Mouse (Mus musculus) left cerebral cortex, adult 8-10 months (tissue): ENCODE data around the gene Rpap1. TPM values are rescaled to one million over a fixed set of nuclear protein-coding genes. Genes with fewer than 3 reads are reported as not detected.

Experiments used
- DNase-seq, 2 experiments: peaks; one replicate each; pipeline ENCODE4 v3.0.0; 2022; ENCODE audit warnings: low spot score in 2 of 2
- total RNA-seq, 4 experiments: library from RNA; stranded (reverse); gene quantifications; 2 replicates each; pipeline ENCODE4 v1.2.4; 2022

The Rpap1 gene
- total RNA-seq, 4 experiments from 2014 or later, result 18.8 to 21.2 (median 20.4) TPM

DNA sequence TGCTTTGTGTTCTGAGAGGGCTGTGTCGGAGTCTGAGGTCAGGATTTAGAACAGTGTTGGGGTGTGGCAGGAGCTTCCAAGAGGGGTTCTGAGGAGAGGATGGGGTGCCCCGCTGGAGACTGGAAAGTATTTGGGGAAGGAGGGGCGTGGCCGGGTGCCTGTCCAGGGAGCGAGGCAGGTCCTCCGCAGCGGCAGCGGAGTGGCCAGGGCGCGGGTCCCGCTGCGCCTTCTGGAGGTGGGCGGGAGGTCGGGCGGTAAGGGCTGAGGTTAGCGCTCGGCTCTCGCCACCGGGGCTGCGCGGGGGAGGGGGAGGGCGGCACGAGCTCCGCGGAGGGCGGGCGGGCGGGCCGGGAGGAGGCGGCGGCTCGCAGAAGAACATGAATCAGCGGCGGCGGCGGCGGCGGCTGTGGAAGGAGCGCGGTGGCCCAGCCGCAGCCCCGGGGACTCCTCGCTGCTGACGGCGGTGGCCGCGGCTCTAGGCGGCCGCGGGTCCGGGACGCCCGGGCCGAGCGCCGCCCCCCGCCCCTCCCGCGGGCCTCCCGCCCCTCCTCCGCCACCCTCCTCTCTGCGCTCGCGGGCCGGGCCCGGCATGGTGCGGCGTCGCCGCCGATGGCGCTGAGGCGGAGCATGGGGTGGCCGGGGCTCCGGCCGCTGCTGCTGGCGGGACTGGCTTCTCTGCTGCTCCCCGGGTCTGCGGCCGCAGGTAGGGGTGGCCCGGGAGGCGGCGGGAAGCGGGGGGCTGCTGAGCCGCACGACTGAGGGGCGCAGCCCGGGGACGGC lies 12.0 kb upstream of the Rpap1 start:
- DNase-seq, result no peak

DNA sequence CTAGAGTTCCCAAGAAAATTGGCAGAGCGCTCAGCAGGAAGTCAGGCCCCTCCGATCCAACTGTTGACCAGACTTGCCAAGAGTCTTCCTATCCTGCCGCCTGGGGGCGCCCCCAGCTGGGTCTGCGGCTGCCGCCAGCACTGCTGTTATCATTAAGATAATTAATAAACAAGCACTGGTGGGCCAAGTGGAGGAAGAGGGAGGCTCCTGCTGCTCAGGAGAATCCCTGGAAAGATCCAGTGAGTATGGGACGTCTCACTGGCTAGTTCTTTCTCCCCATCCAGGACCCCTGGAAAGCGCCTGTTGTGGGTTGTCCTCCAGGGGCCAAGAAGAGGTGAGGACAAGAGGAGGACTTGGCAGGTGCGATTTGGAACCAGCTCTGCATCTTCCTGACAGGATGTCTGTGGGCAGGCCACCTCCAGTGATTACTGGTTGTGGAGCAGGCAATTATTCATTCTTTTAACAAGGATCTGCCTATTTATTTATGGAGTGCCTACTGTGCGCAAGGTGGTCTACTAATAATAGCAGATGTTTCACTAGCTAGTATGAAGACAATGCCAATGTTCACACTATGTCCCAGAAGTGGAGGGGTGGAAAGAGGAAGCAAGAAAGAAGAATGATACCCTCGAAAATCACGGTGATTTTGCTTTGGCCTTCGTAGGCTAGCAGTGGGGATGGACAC lies 11.1 kb upstream of the Rpap1 start:
- DNase-seq, result no peak

DNA sequence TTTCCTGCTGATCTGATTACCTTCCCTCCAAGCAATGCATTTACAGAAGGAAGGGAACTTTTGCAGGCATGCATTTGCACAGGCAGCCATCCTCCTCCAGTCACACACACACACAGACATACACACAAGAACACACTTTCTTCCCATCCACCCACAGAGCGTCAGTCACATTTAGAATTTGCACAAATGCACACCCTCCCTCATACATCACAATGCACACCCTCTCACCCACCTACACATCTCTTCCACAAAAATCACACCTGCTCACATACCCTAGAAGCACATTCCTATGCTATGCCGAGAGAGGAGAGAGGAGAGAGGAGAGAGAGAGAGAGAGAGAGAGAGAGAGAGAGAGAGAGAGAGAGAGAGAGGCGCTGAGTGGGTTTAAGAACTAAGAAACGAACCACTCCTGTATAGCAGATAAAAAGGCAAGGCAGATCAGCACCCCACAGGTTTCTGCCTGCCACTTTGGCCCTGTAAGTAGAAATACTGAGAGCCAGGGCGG lies 10.0 kb upstream of the Rpap1 start, which contains the start of gene Tyro3:
TSS of gene Tyro3 (plus strand) at position 455 of the 505 bp plus-strand sequence.
- DNase-seq, result peak in 1 of 2 experiments; percentile 83

DNA sequence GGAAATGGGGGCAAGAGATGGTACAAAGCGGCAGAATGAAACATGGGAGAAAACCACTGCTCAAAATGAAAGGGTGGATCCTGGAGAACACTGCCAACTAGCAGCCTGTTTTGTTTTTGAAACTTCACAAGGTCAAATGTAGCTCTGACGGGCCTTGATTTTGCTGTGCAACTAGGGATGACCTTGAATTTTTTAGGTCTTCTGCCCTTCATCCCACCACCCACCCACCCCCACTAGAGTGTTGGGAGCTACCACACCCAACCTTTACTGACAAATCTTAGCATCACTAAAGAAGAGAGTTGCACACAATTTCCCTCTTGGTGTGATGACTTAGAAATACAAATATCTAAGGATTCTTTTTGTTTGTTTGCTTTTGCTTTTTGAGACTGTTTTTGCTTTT lies 2.7 kb upstream of the Rpap1 start:
- no peak for DNase-seq

DNA sequence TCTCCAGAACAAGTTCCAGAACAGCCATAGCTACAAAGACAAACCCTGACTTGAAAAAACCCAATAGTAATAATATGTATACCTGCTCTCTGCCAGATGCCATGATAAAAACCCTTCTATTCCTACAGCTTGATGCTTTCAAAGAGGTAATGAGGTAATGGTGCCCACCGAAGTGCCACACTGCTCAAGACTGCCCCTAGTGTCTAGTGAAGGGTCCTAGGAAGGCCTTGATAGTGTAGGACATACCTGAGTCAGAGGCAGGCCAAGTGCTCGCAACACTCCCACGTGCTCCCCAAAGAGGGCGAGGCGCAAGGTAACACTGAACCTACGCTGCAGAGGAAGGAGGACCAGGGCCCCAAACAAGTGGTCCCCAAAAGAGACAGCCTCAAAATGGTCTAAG lies 20.1 kb downstream of the Rpap1 start:
- DNase-seq, result no peak

DNA sequence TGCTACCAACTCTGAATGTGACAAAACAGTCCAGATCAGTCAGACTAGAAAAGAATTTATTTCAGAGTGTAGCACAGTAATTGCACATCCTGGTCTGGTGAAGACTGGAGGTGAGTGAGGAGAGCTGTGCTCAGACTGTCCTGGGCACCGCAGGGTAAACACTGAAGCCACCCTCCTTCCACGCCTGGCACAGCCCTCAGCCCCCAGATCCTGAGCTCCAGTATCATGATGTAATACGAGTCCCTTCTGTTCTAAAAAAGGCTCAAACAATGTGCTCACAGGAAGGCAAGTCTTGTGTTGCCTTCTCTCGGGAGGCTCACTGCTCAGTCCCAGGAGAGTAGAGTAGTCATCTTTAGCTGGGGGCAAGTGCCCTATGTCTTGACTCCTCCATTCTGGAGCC lies 23.4 kb downstream of the Rpap1 start:
- no peak for DNase-seq

DNA sequence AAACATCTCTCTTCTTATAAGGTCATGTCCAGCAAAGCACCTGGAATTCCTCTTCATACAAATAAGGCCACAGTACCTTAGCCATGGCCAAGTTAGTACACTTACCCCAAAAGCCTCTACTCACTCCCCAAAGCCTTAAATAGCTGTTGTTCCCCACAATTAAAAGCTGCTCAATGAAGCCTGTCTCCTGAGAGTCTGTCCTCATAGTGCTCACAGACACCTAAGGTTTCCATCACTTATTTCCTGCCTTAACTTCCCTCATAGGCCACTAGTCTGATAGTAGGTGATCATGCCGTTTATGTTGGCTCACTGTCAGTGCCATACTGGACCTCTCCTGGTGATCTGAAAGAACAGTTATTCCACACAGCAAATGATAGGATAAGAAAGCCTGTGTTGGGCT lies 25.1 kb downstream of the Rpap1 start:
- DNase-seq, result no peak

DNA sequence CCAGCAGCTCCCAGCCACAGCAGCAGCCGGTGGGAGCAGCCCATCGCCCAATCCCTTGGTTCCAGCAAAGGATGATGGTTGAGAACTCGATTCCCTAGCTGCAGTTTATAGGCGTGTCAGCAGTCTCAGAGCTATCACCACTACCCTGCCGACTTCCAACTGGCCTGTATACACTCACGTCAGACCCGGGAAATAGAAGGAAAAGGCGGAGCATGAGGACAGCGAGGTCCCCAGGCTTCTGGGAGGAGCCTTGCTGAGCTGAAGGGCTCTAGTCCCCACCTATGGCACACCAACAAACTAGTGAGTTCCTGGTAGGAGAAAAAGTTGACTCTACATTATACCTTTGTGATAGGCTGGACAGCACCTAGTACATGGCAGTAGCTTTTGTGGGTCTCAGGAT lies 27.1 kb downstream of the Rpap1 start, which contains the start of gene Ltk:
TSS of gene Ltk (minus strand) at position 181 of the 400 bp plus-strand sequence.
- no peak for DNase-seq

DNA sequence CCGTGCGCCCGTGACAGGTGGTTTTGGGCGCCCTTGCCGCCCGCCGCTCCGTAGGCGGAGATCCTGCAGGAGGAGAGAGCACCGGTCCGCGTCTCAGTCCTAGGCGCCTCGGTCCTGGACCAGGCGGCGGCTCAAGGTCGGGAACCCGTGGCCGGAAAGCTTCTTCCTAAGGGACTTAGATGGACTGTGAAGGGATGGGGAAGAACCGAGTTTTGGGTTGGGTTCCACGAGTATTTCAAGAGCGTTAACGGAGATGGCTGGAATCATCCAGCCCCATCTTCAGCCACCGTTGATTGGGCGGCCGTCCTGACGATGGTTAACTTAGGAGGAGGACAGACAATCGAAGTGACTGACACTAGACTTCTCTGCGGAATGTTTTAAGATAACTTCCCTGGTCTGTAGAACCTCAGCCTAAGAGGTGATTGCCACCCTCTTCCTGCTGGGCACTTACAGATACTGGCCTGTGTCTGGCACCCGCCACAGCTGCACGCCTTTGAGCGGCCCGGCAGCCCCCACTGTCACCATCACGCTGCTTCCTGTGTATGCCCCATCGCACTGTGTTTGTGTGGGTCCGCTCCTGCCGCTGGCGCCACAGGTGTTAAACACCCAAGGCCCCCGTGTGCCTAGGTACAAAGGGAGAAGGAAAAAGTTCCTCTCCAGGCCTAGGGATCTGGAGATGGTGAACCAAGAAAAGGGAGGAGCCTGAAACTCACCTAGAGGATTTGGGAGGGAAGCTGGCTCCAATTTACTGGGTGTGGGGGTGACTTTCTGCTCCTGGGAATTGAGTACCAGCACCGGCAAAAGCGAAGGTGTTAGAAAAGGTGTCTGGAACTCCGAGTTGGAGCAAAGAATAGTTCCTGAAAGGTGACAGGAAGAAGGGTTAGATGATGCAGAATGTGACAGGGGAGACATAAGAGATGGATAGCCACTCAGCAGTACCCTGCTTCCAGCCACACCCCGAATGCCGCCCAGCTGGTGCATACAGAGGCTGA lies 28.2 kb downstream of the Rpap1 start:
- DNase-seq, result no peak

DNA sequence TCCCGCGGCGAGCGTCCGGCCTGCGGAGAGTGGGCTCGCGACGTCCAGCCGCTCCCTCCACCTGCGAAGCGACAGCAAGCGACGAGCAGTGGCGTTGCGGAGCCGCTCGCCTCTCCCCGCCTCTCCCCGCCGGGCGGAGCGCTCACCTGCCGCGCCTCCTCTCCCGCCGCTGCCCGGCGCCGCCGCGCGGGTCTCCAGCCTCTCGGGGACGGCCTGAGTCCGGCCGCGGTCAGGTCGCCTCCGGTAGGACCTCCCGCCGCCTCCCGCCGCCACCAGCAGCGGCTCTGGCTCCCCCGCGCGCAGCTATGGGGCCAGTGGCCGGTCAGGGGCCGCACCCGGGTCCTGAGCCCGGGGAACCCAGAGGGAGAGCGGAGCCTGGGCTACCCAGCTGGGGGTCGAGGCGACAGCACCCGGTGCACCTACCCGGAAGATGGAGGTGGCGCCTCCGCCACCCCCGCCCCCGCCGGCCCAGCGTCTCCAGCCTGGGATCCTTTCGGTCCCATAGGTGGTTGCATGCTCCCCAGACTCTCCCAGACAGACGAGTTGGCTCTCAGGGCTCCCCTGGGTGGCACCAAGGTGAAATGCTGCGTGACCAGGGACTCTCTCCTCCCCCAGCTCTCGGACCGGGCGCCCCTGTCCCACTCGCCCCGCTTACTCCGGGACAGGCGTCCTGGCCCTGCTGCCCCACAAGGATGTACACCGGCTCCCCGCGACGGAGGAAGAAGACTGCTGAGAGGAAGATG lies 29.1 kb downstream of the Rpap1 start:
- no peak for DNase-seq

DNA sequence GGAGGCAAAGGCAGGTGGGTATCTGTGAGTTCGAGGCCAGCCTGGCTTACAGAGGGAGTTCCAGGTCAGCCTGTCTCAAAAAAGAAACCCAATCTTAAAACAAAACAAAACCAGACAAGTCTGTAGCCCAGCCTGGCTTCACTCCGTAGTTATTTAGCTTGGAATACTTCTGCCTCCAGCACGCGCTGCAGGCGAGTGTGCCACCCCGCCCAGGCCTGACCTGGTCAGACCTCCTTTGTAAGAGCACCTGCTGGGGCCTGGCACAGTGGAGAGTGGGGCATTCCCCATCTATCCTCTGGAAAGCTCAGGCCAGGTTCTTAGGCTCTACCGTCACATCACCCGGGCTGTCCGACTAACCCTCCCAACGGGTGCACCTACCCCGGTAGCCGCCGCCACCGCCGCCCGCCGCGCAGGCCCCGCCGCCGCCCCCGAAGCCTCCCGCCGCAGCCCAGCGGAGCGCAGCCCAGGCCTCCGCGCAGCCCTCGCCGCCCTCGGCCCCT lies 29.7 kb downstream of the Rpap1 start:
- no peak for DNase-seq

DNA sequence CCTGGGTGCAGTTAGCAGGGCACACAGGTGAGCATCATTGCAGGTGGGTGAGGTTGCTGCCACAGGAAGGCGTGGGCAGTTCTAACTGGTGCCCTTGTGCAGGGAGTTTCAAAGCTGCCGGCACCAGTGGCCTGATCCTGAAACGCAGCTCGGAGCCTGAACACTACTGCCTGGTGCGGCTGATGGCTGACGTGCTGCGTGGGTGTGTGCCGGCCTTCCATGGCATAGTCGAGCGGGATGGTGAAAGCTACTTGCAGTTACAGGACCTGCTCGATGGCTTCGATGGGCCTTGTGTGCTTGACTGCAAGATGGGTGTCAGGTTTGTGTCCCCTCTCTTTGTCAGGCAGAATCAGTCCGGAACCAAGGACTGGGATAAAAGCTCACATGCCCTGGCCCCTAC lies 38.1 kb downstream of the Rpap1 start:
- DNase-seq, result no peak

DNA sequence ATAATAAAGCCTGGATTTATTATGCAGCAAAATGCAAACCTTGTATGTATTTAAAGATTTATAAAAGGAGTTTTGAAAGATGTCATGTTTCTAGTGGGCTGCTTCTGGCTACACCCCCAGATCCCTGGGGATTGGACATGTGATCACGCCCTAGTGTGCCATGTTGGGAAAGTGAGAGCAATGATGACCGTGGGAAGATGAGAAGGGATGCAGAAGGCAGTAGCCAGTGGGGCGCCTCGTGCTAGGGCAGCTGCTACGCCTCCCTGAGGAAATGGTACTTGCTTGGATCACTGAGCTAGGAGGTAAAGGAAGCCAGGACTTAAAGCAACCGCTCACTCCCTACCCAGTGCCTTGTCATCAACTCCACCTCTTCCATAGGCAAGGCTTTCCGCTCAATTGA lies 39.8 kb downstream of the Rpap1 start:
- DNase-seq, result peak in 1 of 2 experiments; percentile 87

DNA sequence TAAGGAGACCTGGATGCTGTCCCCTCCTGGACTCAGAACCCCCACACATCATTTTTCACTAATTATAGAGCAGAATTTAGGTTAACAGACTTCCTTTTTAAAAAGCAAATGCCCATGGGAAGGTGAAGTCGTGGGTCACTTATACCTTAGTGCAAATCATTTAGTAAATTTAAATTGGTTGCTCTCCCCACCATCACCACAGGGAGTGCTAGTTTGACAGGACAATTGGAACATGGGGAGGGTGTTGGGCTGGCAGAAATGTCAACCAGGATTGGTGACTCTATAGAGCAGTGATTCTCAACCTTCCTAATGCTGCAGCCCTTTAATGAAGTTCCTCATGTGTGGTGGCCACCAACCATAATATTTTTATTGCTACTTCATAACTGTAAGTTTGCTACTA lies 42.1 kb downstream of the Rpap1 start:
- DNase-seq, result no peak

DNA sequence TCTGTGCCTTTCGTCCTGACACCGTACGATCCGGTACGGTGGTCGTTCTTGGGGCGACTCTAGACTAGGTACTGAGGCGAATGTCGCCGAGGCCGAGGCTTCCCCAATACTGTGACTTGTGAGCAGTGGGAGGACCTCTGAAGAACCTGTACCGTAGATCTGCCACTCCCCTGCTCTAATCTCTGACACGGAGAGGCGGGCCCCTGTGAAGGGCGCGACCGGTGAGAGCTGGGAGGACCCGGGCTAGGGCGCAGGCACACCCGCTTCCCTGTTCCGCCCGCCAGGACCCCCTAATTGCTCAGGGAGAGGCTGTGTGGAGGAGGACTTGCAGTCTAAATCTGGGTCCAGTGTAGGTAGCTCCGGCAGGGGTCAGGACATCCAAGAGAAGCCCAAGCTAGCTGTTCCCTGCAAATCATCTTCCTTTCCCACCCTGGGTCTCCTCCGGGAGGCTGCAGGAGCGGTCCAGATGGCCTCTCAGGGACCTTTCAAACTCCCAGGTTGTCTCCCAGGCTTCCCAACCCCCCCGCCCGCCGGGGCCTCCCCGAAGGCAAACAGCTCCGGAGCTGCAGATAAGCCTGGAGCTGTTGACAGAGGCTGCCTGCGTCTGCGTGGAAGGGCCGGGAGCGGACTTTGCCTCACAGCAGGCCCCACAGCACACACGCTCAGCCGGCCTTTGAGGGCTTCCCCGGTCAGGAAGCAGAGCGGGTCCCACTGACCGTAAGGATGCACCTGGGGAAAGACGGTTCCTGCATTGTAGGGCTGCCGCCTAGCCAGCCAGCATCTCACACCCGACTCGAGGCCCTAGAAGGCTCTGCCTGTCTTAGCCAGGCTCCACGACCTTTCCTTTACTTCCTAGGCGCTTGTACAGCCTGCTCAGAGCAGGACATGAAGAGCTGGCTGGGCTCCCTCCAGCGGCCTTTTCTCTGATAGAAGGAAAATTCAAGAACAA lies 42.9 kb downstream of the Rpap1 start:
- DNase-seq, result no peak

DNA sequence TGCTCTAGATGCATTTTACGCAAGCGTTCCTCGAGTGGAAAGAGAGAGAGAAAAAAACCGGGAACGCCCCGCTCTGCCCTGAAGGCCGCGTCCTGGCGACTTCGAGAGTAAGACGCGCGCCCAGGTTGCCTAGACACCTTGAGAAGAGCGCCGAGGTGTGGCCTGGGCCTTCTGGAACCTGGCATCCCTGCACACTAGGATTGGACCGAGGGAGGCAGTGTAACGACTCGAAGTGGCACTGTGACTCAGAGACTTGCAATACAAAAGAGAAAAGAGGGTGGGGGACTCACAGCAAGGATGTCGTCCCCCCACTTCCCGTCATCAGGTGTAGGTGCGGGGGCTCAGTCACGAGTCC lies 43.6 kb downstream of the Rpap1 start:
- no peak for DNase-seq

DNA sequence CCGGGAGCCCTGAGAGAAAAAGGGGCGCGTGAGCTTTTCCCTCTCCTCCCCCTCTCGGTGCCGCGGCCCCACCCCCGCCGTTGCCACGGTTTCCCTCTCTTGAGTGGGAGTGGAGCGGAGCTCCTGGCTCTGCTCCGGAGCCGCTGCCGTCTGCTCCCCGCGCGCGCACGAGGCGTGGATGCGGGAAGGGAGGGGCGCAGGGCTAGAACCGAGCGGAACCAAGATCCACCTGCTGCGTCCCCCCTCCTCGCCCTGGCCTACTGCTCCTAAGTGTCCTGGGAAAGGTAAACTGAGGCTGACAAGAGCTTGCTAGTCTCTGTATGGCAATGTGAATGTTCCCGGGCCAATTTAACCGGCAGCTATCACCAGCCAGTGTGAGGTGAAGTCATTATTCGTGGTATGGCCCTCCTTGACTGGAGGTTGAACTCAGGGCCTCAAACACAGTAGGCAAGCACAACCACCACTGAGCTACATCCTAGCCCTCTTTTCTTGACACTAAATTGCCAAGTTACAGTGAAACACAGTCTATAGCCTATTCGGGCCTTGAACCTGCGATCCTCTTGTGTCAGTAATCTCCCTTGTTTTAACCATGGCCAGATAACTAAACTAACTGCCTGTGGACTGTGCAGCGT lies 44.0 kb downstream of the Rpap1 start:
- peak in 1 of 2 experiments; percentile 76 for DNase-seq

DNA sequence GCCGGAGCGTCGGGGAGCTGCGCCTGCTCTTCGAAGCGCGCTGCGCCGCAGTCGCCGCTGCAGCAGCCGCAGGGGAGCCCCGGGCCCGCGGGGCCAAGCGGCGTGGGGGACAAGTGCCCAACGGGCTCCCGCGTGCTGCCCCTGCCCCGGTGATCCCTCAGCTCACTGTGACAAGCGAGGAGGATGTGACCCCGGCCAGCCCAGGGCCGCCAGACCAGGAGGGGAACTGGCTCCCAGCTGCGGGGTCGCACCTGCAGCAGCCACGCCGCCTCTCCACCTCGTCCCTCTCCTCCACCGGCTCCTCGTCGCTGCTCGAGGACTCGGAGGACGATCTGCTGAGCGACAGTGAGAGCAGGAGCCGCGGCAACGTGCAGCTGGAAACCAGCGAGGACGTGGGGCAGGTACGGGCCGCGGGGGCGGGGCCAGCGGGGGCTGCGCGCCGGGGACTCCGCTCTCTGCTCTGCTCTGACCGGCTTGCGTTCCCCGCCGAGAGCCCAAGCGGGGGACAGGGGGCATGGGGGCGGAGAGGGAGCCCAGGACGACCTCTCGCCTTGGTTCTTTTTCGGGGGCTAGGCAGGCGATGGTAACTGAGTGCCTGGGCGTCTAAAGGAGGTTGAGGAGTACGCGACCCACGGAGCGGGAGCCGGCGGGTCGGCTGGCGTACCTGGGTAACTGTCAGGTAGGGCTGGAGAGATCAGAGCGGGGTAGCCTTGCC lies 44.7 kb downstream of the Rpap1 start:
- DNase-seq, result peak in 1 of 2 experiments; percentile 54
